Mouse (Mus musculus) gastrocnemius, adult 18-20 months (tissue): ENCODE measurements around the gene Ppig. TPM values are rescaled to one million over a fixed set of nuclear protein-coding genes. Genes with fewer than 3 reads are reported as not detected.

ENCODE experiments used
- DNase-seq: peaks from one replicate; pipeline ENCODE4 v3.0.0; 2021; ENCODE audit warnings: low spot score
- total RNA-seq, 2 experiments: library from RNA; stranded (reverse); gene quantifications; 2 replicates each; pipeline ENCODE4 v1.2.3; 2021

The Ppig gene
- total RNA-seq, 2 experiments from 2014 or later = 29.0 to 34.0 TPM

DNA sequence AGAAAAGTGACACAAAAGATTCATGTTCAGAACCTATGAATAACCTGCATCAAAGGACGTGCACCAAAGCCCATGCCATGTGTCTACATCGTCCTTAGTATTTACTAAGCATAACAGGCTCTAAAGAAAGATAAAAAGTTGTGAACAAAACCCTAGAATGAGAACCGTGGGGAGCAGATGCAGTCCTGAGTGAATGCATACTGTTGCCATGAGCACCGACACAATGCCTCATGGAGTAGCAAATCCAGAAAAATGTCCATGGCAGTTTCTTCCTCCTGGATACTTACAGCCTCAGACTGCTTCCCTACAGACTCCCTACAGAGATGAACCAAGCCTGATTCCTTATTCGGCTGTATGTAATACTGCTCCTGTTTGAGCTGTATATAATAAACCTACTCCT lies 38.6 kb downstream of the Ppig start:
- DNase-seq = no peak

DNA sequence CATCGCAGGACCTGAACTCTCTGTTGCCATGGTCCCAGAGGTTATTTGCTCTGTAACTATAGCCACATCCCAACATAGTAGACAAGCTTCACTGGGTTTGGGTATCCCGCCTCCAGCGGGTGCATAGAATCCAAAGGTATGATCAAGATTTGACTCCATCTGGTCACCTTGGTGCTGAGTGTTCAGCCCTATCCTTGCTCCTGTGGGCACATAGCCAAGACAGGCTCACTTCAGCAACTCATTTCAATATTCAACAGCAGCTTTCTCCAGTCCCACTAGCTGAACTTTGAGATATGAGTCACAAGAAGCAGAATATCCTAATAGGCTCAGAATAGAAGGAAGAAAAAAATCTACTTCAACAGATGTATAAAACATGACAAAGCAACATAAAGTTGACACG lies 41.0 kb downstream of the Ppig start:
- DNase-seq = no peak

DNA sequence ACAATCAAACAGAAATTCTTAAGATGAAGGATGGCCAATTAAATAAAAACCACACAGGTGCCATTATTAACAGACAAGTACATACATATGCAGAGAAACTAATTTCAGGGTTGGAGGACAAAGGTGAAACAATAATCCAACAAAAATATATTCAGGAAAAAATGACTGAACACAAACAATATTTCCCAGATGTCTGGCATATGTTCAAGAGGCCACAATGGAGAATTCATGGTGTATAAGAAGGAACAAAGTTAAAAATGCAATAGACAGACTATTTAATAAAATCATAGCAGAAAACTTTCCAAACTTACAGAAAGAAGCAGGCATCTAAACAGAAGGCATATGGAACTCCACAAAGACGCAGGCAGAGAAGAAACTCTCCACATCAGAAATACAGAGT lies 42.4 kb downstream of the Ppig start:
- DNase-seq = no peak

DNA sequence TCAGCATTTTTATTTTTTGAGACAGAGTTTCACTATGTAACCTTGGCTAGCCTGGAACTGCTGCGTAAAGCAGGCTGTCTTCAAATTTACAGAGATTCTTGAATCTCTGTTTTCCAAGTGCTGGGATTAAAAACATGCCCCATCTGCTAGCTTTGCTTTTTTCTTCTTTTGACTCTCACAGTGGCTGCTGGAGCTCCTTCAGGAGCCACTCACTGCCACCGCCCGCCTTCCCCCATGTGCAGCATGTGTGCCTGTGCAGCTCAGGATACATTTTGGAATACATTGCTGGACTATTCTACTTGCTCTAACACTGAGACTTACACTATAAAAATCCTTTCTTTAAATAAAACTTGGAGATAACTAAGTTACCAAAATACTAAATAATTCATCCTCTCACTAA lies 51.0 kb downstream of the Ppig start:
- no peak for DNase-seq

DNA sequence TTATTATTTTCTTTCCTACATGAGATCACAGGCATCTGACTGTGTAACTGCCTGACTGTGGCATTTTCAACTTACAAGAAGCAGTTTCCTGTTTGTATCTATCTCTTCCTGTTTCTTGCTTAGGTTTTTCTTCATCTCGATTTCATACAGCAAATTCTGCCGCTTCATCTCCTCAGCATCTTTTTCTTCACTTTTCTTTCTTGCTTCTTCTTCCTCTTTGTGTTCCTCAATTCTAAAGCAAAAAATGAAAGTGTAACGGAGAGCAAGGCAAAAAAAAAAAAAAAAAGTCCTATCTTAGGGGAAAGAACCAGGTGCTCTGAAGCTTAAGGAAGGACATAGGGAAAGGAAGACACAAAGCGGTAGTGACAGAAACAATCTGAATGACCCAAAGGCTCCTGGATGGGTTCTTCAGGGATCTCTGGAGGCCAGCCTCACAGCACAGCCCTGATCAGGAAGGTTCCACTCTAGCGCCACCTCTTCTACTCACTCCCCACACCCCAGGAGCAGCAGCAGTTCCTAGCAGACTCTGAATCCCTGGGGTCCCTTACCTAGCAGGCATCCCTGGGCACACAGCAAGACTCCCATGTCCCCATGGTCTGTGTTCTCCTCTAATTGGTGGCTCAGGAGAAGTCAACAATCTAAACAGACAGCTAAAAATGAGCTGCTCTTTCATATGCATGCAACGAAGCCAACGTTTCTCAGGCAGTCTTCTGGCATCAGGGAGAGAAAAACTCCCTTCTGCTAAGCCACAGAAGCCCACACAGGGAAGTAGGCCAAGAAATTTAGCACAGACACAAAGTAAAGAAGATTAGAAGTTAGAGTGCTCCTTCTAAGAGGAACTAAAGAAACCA lies 55.9 kb downstream of the Ppig start:
- no peak for DNase-seq

DNA sequence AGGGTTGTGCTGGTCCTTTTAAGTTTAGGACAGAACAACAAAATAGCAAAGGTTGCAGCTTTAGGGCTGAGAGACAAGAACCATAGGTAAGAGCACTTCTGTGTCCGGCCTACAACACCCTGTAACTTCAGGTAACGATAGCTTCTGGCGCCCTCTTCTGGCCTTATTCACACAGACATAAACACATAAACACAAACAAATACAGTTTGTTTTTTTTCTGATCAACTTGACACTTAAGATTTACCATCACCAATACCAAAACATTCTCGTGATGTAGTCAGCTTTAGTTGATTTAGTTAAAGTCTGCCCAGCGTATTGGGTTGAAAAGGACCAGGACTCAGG lies 56.5 kb downstream of the Ppig start:
- peak; percentile 13 for DNase-seq

DNA sequence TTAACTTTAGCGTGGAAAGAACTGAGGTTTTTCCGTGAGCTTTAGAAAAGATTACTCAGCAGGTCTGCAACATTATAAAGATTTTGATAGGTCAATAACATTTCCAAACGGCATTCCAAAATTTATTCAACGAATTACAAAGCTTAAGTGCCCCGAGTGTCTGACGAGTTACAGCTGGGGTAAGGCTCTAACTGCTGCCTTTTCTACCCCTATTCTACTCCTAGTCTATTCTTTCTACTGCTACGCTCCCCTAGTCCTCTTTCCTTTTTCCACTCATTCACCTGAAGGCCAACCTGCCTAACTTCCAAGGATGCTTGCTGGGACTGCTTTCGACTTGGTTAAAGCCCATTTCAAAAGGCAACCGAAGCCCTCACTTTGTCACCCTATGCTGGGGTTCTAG lies 66.6 kb downstream of the Ppig start:
- DNase-seq = no peak

DNA sequence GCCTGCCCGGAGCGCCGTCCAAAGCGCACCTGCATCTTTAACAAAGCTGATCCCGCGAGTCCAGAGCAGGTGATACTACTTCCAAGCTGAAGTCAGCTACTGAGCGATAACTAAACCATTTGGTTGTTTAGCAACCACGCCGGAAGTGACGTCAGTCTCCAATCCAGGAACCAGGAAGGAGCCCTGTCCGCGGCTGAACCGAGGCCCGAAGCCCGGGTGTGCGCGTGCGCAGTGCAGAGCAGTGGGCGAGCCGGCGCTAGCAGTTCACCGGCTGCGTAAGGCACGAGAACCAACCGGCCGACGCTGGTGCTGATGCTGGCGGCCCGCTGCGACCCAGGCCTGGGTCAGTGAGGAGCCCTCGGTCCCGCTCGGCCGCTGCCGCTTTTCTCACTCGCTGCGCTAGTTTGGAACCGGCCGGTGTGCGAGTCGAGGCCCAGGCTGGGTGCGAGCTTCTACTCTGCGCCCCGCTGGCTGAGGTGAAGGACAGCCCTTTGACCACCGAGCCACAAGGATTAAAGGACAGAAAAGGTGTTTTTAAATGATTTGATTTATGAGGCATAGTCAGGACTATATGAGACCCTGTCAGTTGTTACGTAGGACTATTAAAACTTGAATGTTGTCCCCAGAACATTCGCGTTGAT lies 67.2 kb downstream of the Ppig start, which contains the start of the genes Ccdc173 and Phospho2:
Ccdc173 (minus strand) TSS at position 147 of the 641 bp plus-strand sequence.
Phospho2 (plus strand) TSS at position 195 of the 641 bp plus-strand sequence.
- DNase-seq = peak; percentile 98

DNA sequence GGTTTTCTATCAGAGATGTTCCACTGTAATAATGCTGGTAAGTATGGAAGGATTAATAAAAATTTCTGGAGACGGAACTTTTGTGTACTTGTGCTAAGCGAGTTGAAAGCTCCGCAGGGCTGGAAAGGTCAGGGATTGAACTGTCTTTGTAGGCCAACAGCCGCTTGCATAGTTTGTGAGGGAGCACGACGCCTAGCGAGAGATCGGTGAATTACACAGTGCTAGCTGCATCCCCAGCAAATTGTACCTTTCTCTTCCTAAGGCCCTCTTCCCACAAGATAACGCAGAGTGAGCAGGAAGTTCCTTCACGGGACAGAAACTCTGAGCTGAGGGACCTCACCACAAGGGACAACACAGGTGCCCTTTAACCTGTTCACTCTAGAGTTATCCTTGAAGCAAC lies 67.9 kb downstream of the Ppig start:
- DNase-seq = peak; percentile 85

DNA sequence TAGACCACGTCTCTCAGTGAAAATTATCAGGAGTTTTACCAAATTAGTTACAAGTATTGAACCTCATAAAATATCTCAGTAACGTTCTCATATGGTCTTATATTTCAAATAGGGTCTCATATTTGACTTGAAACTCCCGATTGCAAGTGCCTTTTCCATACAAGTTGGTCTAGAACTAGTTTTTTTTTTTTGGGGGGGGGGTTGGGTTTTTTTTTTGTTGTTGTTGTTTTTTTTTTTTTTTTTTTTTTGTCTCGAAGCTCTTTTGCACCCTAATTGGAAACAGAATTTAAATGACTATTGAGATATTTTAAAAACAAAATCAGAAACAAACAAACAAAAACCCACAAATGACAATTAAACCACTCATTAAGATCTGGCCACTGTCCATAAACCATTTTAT lies 68.4 kb downstream of the Ppig start:
- no peak for DNase-seq

DNA sequence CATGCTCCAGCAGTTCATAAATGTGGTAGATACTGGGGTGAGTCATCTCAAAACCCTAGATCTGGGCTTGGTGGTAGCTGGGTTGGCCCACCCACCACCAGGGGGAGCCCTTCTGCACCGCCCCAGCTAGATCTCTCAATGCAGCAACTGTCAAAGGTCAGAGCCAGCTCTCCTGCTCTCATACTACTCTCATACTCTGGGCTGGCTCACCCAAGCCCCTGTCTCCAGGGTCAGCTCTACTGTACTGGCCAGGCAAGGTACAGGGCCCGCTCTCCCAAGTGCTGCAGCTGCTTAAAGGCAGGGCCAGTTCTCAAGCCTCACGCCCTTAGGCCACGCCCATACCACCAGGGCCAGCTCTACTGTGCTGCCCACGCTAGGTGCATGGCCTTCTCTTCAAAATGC lies 80.6 kb downstream of the Ppig start:
- DNase-seq = peak; percentile 69

Other genes with a start within 250 kb of the Ppig start
- gene Lrp2, start 136.5 kb upstream of the Ppig start, total RNA-seq = under 1 TPM in 1 of 2 experiments, not detected in 1; 0.30 TPM
- 1 to 10 TPM; 3.4 TPM for gene Bbs5, start 75.4 kb upstream of the Ppig start, total RNA-seq
- 100 to 1,000 TPM; 665 to 708 TPM for gene Klhl41, start 52.4 kb upstream of the Ppig start, total RNA-seq
- gene Fastkd1, start 9.0 kb upstream of the Ppig start, total RNA-seq = 10 to 100 TPM; 16.0 to 16.2 TPM
- under 1 TPM; 0.45 to 0.50 TPM for gene Ccdc173, start 67.0 kb downstream of the Ppig start, total RNA-seq
- gene Phospho2, start 67.1 kb downstream of the Ppig start, total RNA-seq = 10 to 100 TPM; 18.6 to 20.7 TPM
- gene Klhl23, start 99.4 kb downstream of the Ppig start, total RNA-seq = 10 to 100 TPM in 1 of 2 experiments, 1 to 10 TPM in 1; 6.8 to 14.5 TPM
- 10 to 100 TPM; 59.8 to 60.6 TPM for gene Ssb, start 139.0 kb downstream of the Ppig start, total RNA-seq
- gene Mettl5, start 163.1 kb downstream of the Ppig start, total RNA-seq = 10 to 100 TPM; 14.2 to 15.8 TPM
- gene Ubr3, start 174.7 kb downstream of the Ppig start, total RNA-seq = 100 to 1,000 TPM; 207 to 208 TPM